Mouse (Mus musculus) limb, embryonic 15.5 days (tissue): ENCODE measurements around the gene Fam57b. TPM values are rescaled to one million over a fixed set of nuclear protein-coding genes. Genes with fewer than 3 reads are reported as not detected.
A peak's percentile ranks its signal among the peaks of the same experiment; 100 is the strongest.

Experiments used
- ATAC-seq: fragments of 200-750 bp; cut with Nextera tagmentation; 2 replicates; pipeline ENCODE4 v1.8.0; 2017; ENCODE audit warnings: low read depth, moderate TSS enrichment; ENCODE audit not compliant: insufficient number of reproducible peaks, low FRiP score, low TSS enrichment
- H3K27ac ChIP-seq: fragments of 300-500 bp; sonication (generic); 2 replicates; pipeline ENCODE4 v1.5.1; 2015; ENCODE audit warnings: moderate library complexity, mild to moderate bottlenecking, inconsistent platforms
- H3K27me3 ChIP-seq: fragments of 300-500 bp; sonication (generic); 2 replicates; pipeline ENCODE4 v1.6.1; 2015; ENCODE audit warnings: inconsistent platforms
- H3K36me3 ChIP-seq: fragments of 300-500 bp; sonication (generic); 2 replicates; pipeline ENCODE4 v1.6.1; 2015; ENCODE audit warnings: inconsistent platforms
- H3K4me1 ChIP-seq: fragments of 300-500 bp; sonication (generic); 2 replicates; pipeline ENCODE4 v1.6.1; 2015; ENCODE audit warnings: inconsistent platforms
- H3K4me2 ChIP-seq: fragments of 300-500 bp; sonication (generic); 2 replicates; pipeline ENCODE4 v1.6.1; 2015; ENCODE audit warnings: mild to moderate bottlenecking, inconsistent platforms
- H3K4me3 ChIP-seq: fragments of 300-500 bp; sonication (generic); 2 replicates; pipeline ENCODE4 v1.5.1; 2015; ENCODE audit warnings: mild to moderate bottlenecking, inconsistent platforms
- H3K9ac ChIP-seq: fragments of 300-500 bp; sonication (generic); 2 replicates; pipeline ENCODE4 v1.6.1; 2015; ENCODE audit warnings: inconsistent platforms
- H3K9me3 ChIP-seq: fragments of 300-500 bp; sonication (generic); 2 replicates; pipeline ENCODE4 v1.6.1; 2016; ENCODE audit warnings: inconsistent platforms
- WGBS: fragments of 180-500 bp; shearing (Covaris S2); methylation state at CpG from one replicate; pipeline ENCODE4 v1.1.7; 2015; 5-methylcytosine and 5-hydroxymethylcytosine counted together
- polyA plus RNA-seq: library from polyadenylated mRNA; unstranded; fragments of >200 nt; fragmentation: Nextera tagmentation; extraction: Ambion mirVana; gene quantifications from 2 replicates; pipeline ENCODE4 v1.2.1, GENCODE M21; 2015

The Fam57b gene
- polyA plus RNA-seq, 1 experiment from 2014 or later, result 0.56 TPM

GRCm38 (mm10) chr7:126801057-126801422, 3.6 kb downstream of the Fam57b start:
- peak overlapping the region; percentile 99; the same call in 1 of the 2 replicates for H3K27ac ChIP-seq
- H3K4me1 ChIP-seq, result peaks cover 36% of the 10 kb centered on the region
- no peak for ATAC-seq
- WGBS, result 90% methylated on average over 16 of the region's 16 CpGs
- H3K4me3 ChIP-seq, result no peak overlapping the region
- H3K27me3 ChIP-seq, result no peaks in the 10 kb centered on the region
- no peak overlapping the region for H3K4me2 ChIP-seq
- H3K9me3 ChIP-seq, result no peaks in the 10 kb centered on the region
- no peak overlapping the region for H3K9ac ChIP-seq
- peaks cover 40% of the 10 kb centered on the region for H3K36me3 ChIP-seq

GRCm38 (mm10) chr7:126802134-126802889, 4.8 kb downstream of the Fam57b start:
- no peaks in the 10 kb centered on the region for H3K27me3 ChIP-seq
- ATAC-seq, result no peak
- H3K4me2 ChIP-seq, result no peak overlapping the region
- H3K36me3 ChIP-seq, result peaks cover 31% of the 10 kb centered on the region
- WGBS, result 83% methylated on average over 11 of the region's 11 CpGs
- H3K27ac ChIP-seq, result peak overlapping the region; percentile 18
- no peak overlapping the region for H3K4me3 ChIP-seq
- H3K4me1 ChIP-seq, result peaks cover 29% of the 10 kb centered on the region
- no peak overlapping the region for H3K9ac ChIP-seq
- no peaks in the 10 kb centered on the region for H3K9me3 ChIP-seq

GRCm38 (mm10) chr7:126803181-126803580, 5.7 kb downstream of the Fam57b start:
- 84% methylated on average over 6 of the region's 6 CpGs for WGBS
- no peak overlapping the region for H3K4me3 ChIP-seq
- no peak overlapping the region; the same call in 1 of the 2 replicates for H3K27ac ChIP-seq
- no peak for ATAC-seq
- H3K9me3 ChIP-seq, result no peaks in the 10 kb centered on the region
- no peaks in the 10 kb centered on the region for H3K27me3 ChIP-seq
- peaks cover 31% of the 10 kb centered on the region for H3K4me1 ChIP-seq
- H3K4me2 ChIP-seq, result no peak overlapping the region
- no peak overlapping the region for H3K9ac ChIP-seq
- peaks cover 31% of the 10 kb centered on the region for H3K36me3 ChIP-seq

- H3K27ac ChIP-seq, result no peak overlapping the region
- H3K36me3 ChIP-seq, result peaks cover 31% of the 10 kb centered on the region
- H3K9me3 ChIP-seq, result no peaks in the 10 kb centered on the region
- no peak overlapping the region for H3K4me2 ChIP-seq
- no peaks in the 10 kb centered on the region for H3K27me3 ChIP-seq
- H3K4me3 ChIP-seq, result no peak overlapping the region
- no peak for ATAC-seq
- H3K4me1 ChIP-seq, result peaks cover 35% of the 10 kb centered on the region
- H3K9ac ChIP-seq, result no peak overlapping the region
Measured at GRCm38 (mm10) chr7:126803751-126804150, 6.3 kb downstream of the Fam57b start.

- Histone ChIP-seq H3K4me3 (no peak overlapping the region), H3K27ac (peak overlapping the region; percentile 38; the same call in 1 of the 2 replicates), H3K27me3 (no peaks in the 10 kb centered on the region), H3K36me3 (peaks cover 31% of the 10 kb centered on the region), H3K9me3 (no peaks in the 10 kb centered on the region), H3K4me1 (peaks cover 22% of the 10 kb centered on the region), H3K4me2 (no peak overlapping the region), H3K9ac (no peak overlapping the region)
- 70% methylated on average over 6 of the region's 6 CpGs for WGBS
- ATAC-seq, result no peak
Measured at GRCm38 (mm10) chr7:126806956-126807355, 9.5 kb downstream of the Fam57b start.

- Histone ChIP-seq H3K9ac (peak overlapping the region; percentile 66; the same call in 1 of the 2 replicates), H3K4me1 (peaks cover 22% of the 10 kb centered on the region), H3K36me3 (peaks cover 29% of the 10 kb centered on the region), H3K4me2 (peak overlapping the region; percentile 81; the same call in 1 of the 2 replicates), H3K4me3 (peak overlapping the region; percentile 72), H3K27ac (peak overlapping the region; percentile 38; the same call in 1 of the 2 replicates), H3K9me3 (no peaks in the 10 kb centered on the region), H3K27me3 (no peaks in the 10 kb centered on the region)
- 68% methylated on average over 4 of the region's 4 CpGs for WGBS
- ATAC-seq, result no peak
Measured at GRCm38 (mm10) chr7:126807405-126807804, 9.9 kb downstream of the Fam57b start.

- H3K9ac ChIP-seq, result peak overlapping the region; percentile 66
- peak overlapping the region; percentile 83 for H3K27ac ChIP-seq
- H3K27me3 ChIP-seq, result peaks cover 7% of the 10 kb centered on the region
- peak overlapping the region; percentile 81 for H3K4me2 ChIP-seq
- peak; percentile 90 for ATAC-seq
- H3K4me3 ChIP-seq, result peak overlapping the region; percentile 72
- peaks cover 18% of the 10 kb centered on the region for H3K36me3 ChIP-seq
- H3K4me1 ChIP-seq, result peaks cover 22% of the 10 kb centered on the region
- no peaks in the 10 kb centered on the region for H3K9me3 ChIP-seq
- under 1% methylated on average over 43 of the region's 43 CpGs for WGBS
Measured at GRCm38 (mm10) chr7:126808703-126809455, 11.4 kb downstream of the Fam57b start.

- Histone ChIP-seq H3K9me3 (no peaks in the 10 kb centered on the region), H3K4me1 (peaks cover 22% of the 10 kb centered on the region), H3K4me2 (peak overlapping the region; percentile 81; the same call in 1 of the 2 replicates), H3K36me3 (peaks cover 8% of the 10 kb centered on the region; the same call in 1 of the 2 replicates), H3K4me3 (peak overlapping the region; percentile 72; the same call in 1 of the 2 replicates), H3K9ac (no peak overlapping the region), H3K27me3 (peaks cover 7% of the 10 kb centered on the region), H3K27ac (no peak overlapping the region)
- 63% methylated on average over 5 of the region's 5 CpGs for WGBS
- no peak for ATAC-seq
Measured at GRCm38 (mm10) chr7:126809723-126810369, 12.4 kb downstream of the Fam57b start.

GRCm38 (mm10) chr7:126815726-126816222, 18.3 kb downstream of the Fam57b start:
- Histone ChIP-seq H3K4me2 (no peak overlapping the region), H3K9ac (no peak overlapping the region), H3K4me1 (no peaks in the 10 kb centered on the region), H3K4me3 (no peak overlapping the region), H3K36me3 (no peaks in the 10 kb centered on the region), H3K27me3 (peaks cover 7% of the 10 kb centered on the region), H3K9me3 (no peaks in the 10 kb centered on the region), H3K27ac (no peak overlapping the region)
- 69% methylated on average over 8 of the region's 8 CpGs for WGBS
- ATAC-seq, result no peak

- H3K27me3 ChIP-seq, result peaks cover 7% of the 10 kb centered on the region
- no peak overlapping the region for H3K4me2 ChIP-seq
- H3K4me1 ChIP-seq, result no peaks in the 10 kb centered on the region
- no peak for ATAC-seq
- no peaks in the 10 kb centered on the region for H3K9me3 ChIP-seq
- H3K9ac ChIP-seq, result no peak overlapping the region
- no peaks in the 10 kb centered on the region for H3K36me3 ChIP-seq
- 71% methylated on average over 8 of the region's 8 CpGs for WGBS
- no peak overlapping the region for H3K4me3 ChIP-seq
- H3K27ac ChIP-seq, result no peak overlapping the region
Measured at GRCm38 (mm10) chr7:126816494-126816893, 19.0 kb downstream of the Fam57b start.

- Histone ChIP-seq H3K36me3 (no peaks in the 10 kb centered on the region), H3K4me2 (no peak overlapping the region), H3K9ac (no peak overlapping the region), H3K27me3 (peaks cover 15% of the 10 kb centered on the region), H3K9me3 (no peaks in the 10 kb centered on the region), H3K4me3 (no peak overlapping the region), H3K4me1 (no peaks in the 10 kb centered on the region), H3K27ac (no peak overlapping the region)
- WGBS, result 85% methylated on average over 7 of the region's 7 CpGs
- no peak for ATAC-seq
Measured at GRCm38 (mm10) chr7:126817595-126817994, 20.1 kb downstream of the Fam57b start.
